11 mouse cellular contexts compared by ENCODE assay signal in the genomic region with DNA sequence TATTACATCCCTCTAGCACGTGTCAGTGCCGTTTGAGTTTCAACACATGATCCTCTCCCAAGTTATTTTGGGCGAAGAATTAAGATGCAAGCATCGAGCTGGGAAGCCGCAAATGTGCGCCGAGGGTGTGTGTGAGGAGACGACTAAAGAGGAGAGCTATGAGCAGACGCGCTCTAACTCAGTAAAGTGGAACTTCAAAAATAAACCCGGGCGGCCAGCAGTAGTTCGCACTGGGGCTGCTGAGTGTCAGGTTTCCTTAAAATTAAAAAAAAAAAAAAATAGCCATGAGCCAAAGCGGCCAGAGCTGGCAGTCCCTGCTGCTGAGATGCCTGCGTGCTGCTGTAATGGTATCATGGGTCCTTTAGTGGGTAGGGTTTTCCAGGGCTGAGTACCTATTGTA.
DNase-seq lines count a peak whose midpoint lies in the region; ATAC-seq and TF ChIP-seq lines count a peak whose summit lies in the region.
"Had no signal": no experiment of that assay in that cellular context is flagged by ENCODE, and none has a peak within 500 bp of the region (broad histone marks: within the 10 kb centered on the region; RNA-seq: fewer than 3 reads in every experiment).

No protein-coding gene starts in this region.

- H3K4me1 ChIP-seq in heart, embryonic 10.5 days: peaks cover 31% of the 10 kb centered on the region
- peaks cover 13% of the 10 kb centered on the region for H3K4me1 ChIP-seq in cortical plate, adult 2 months (ENCODE audit: control insufficient read depth, insufficient read depth, low read length)
- peaks cover 18% of the 10 kb centered on the region for H3K4me1 ChIP-seq in limb, embryonic 12.5 days (replicated peaks)

- H3K36me3 ChIP-seq in heart, embryonic 10.5 days: no peaks in the 10 kb centered on the region
- peaks cover 2% of the 10 kb centered on the region; the same call in 1 of the 2 replicates for H3K36me3 ChIP-seq in limb, embryonic 12.5 days

- peak; percentile 38; the same call in 1 of the 2 replicates for ATAC-seq in limb, embryonic 12.5 days (ENCODE audit: insufficient number of reproducible peaks, insufficient read depth, low FRiP score, low TSS enrichment, low read depth)

- no peaks in the 10 kb centered on the region for H3K27me3 ChIP-seq in heart, embryonic 10.5 days (ENCODE audit: insufficient read depth, poor library complexity, severe bottlenecking)
- no peaks in the 10 kb centered on the region for H3K27me3 ChIP-seq in limb, embryonic 12.5 days
- H3K27me3 ChIP-seq: hindbrain, embryonic 13.5 days; neural tube, embryonic 13.5 days had no signal

- DNase-seq in heart, adult 11 months: peak; percentile 96
- no peak for DNase-seq in heart, embryonic 10.5 days (ENCODE audit: low spot score)
- peak; percentile 60 for DNase-seq in gastrocnemius, postnatal 25 days
- DNase-seq in testis, postnatal 10 days (ENCODE audit: low spot score): no peak
- no peak for DNase-seq in cerebellum, adult 9-10 months
- DNase-seq in urinary bladder, postnatal 4 days (ENCODE audit: low spot score in 2 of 2): no peak
- DNase-seq: B cell, adult 2 months had no signal

- H3K4me3 ChIP-seq in heart, embryonic 10.5 days: no peak overlapping the region
- H3K4me3 ChIP-seq in cortical plate, adult 2 months (ENCODE audit: insufficient read depth, low read length): no peak overlapping the region
- H3K4me3 ChIP-seq in limb, embryonic 12.5 days (replicated peaks): no peak overlapping the region
- H3K4me3 ChIP-seq: hindbrain, embryonic 13.5 days; neural tube, embryonic 13.5 days had no signal

- no peaks in the 10 kb centered on the region for H3K9me3 ChIP-seq in heart, embryonic 10.5 days
- no peaks in the 10 kb centered on the region for H3K9me3 ChIP-seq in limb, embryonic 12.5 days
- H3K9me3 ChIP-seq: hindbrain, embryonic 13.5 days; neural tube, embryonic 13.5 days had no signal

- H3K27ac ChIP-seq in heart, embryonic 10.5 days: no peak overlapping the region
- H3K27ac ChIP-seq in cortical plate, adult 2 months (ENCODE audit: insufficient read depth, low read length): peak overlapping the region; percentile 87
- no peak overlapping the region for H3K27ac ChIP-seq in limb, embryonic 12.5 days
- H3K27ac ChIP-seq: hindbrain, embryonic 13.5 days had no signal

- H3K9ac ChIP-seq in limb, embryonic 12.5 days (replicated peaks): no peak overlapping the region
- H3K9ac ChIP-seq: hindbrain, embryonic 13.5 days; neural tube, embryonic 13.5 days had no signal

- H3K4me2 ChIP-seq in limb, embryonic 12.5 days: no peak overlapping the region
- H3K4me2 ChIP-seq: hindbrain, embryonic 13.5 days; neural tube, embryonic 13.5 days had no signal

- peak; percentile 80 for TF ChIP-seq POLR2A in cortical plate, adult 2 months (IDR thresholded peaks at IDR 0.05; ENCODE audit: extremely low read depth, insufficient read depth, low read length)

- TF ChIP-seq CTCF in cortical plate, adult 2 months (IDR thresholded peaks at IDR 0.05; ENCODE audit: extremely low read depth, insufficient read depth, low read length): no peak

- 54% methylated on average over 15 of the region's 15 CpGs for WGBS in heart, embryonic 10.5 days
- 32% methylated on average over 15 of the region's 15 CpGs for WGBS in limb, embryonic 12.5 days

Comparison
In these comparisons a context has a peak if more than half of its experiments do, and no peak if none do; other contexts are left out.
1. DNase-seq: peak in heart, adult 11 months (single experiment) and gastrocnemius, postnatal 25 days (single experiment); none in heart, embryonic 10.5 days (single experiment), testis, postnatal 10 days (single experiment), cerebellum, adult 9-10 months (single experiment) and urinary bladder, postnatal 4 days (0 of 2).